Mouse (Mus musculus): ENCODE results near the gene Cstad.

DNA sequence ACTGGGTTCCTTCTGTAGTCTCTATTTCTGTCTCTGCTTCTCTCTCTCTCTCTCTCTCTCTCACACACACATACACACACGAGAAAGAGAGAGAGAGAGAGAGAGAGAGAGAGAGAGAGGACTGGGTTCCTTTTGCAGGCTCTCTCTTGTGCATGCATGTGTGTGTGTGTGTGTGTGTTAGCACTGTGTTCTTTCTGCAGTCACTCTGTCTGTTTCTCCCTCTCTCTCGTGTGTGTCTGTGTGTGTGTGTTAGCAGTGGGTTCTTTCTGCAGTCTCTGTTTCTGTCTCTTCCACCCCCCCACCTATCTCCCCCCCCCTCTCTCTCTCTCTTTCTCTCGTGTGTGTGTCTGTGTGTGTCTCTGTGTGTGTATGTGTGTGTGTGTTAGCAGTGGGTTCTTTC, 48.6 kb upstream of the Cstad start:
- TF ChIP-seq EP300 (optimal IDR thresholded peaks at IDR 0.05) (no peak), CTCF (IDR thresholded peaks at IDR 0.05; ENCODE audit: low read depth) (no peak)
